Mouse (Mus musculus): Measurements from ENCODE around the gene Ppm1g.

GRCm38 (mm10) chr5:31255971-31256370, 35.5 kb upstream of the Ppm1g start:
- TF ChIP-seq EP300 (IDR thresholded peaks at IDR 0.05) (no peak), CTCF (IDR thresholded peaks at IDR 0.05) (no peak)
